Mouse (Mus musculus): ENCODE data around the gene Ppard.
A peak's percentile ranks its signal among the peaks of the same experiment; 100 is the strongest.

Gene Ppard

DNA sequence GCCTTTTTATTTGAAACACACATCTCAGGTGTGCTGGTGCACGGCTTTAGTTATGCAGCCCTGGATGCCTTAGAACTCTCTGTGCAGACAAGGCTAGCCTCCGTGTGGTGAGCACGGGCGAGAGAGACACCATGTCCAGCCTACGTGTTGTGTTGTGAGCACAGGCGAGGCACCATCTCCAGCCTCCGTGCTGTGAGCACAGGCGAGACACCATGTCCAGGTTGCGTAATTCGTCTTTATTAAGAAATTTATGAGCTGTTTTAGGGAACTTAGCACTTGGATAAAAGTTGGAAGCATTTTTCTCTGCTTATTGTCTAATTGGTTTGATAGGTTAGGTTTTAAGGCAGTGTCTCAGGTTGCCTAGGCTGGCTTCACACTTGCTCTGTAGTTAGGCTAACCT, 50.7 kb downstream of the Ppard start:
- no peak for DNase-seq (ENCODE audit: low spot score in 2 of 2)

DNA sequence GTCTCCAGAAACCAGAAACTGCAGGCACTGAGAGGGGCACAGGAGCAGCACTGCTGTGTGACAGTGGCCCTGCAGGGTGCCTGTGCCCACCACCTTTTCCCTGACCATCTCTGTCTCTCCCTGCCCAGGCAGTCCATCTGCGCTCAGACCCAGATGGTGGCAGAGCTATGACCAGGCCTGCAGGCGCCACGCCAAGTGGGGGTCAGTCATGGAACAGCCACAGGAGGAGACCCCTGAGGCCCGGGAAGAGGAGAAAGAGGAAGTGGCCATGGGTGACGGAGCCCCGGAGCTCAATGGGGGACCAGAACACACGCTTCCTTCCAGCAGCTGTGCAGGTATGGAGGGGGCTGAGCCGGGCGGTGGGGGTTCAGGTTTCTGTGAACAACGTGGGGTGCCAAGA, 53.6 kb downstream of the Ppard start:
- no peak for DNase-seq (ENCODE audit: low spot score in 2 of 2)

DNA sequence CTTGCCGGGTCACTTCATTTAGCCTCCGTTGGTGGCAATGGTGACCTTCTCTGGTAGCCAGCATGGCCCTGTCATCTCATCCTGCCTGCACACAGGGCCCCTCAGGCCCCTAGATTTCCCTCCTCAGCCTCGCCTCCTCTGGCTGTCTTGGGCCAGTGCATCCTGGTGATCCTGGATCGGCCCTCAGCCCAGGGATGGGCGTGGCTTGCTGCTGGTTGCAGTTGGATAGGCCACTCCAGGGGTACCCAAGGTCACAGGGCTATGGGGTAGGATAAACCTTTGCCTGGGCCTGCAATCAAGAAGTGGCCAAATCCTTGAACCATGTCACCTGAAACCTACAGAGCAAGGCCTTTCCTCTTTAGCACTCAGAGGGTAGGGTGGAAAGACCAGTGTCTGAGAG, 54.5 kb downstream of the Ppard start:
- DNase-seq (ENCODE audit: low spot score in 2 of 2): no peak

DNA sequence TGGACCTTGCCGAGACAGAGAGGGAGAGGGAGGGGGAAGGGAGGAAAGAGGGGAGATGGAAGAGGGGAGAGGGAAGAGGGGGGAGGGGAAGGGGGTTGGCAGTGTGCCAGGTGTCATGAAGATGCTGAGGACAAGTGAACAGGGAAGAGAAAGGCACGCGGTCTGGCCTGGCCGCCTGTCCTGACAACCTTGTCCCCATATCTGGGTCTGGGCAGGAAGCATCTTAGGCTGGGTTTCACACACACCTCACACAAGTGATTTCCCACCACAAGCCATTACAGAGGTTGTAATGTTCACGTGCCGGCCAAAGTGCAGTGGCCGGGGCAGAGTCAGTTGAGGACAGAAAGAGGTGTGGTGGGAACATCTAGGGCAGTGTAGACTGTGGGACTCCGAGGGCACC, 55.1 kb downstream of the Ppard start:
- DNase-seq (ENCODE audit: low spot score in 2 of 2): no peak

DNA sequence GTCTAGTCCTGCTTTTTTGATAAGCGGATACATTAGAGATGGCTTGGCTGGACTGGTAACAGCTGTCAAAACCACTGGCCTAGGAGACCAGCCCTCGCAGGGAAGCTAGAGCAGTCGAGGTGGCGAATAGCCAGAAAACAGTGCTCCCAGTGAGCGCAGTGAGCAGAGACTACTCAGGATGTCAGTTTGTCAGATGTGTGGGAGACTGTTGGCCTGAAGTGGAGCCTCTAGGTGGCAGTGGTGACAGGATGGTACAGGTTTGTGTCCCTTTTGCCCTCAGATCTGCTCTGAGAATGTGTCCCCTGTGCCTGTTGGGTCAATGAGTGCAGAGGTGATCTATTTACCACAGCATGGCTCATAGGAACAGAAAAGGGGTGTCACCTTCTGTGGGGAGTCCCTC, 55.5 kb downstream of the Ppard start:
- DNase-seq (ENCODE audit: low spot score in 2 of 2): no peak

DNA sequence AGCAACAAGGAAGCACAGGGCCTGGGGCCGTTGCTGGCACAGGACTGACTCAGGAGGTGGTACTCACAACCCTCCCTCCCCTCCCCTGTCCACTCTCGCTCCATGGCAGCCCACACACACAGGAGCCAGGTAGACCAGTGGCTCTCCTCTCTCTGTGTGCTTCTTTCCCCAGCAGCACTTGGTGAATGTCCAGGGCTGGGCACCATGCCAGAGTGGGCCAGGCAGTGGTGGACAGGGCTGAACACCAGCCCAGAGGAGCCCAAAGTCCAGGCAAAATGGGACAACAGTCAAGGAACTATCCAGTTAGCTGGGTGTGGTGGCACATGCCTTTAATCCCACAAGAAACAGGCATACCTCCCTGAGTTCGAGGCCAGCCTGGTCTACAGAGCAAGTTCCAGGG, 57.8 kb downstream of the Ppard start:
- DNase-seq (ENCODE audit: low spot score in 2 of 2): no peak

DNA sequence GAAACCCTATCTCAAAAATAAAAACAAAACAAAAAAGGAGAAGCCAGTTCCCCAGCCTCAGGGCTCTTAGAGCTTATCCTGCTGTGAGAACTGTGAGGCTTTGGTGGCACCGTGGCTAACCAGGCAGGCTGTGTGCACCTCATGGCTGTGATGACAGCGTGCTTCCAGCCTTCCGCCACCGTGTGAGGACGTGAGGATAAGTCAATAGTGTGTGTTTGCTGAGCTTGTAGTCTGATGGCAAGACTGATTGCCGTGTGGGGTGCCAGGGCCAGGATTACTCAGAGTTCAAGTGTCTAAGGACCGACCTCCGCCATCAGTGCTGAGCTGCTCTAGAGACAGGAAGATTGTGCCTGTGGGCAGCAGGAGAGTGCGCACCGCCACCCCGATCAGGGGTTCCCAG, 58.2 kb downstream of the Ppard start:
- no peak for DNase-seq (ENCODE audit: low spot score in 2 of 2)

DNA sequence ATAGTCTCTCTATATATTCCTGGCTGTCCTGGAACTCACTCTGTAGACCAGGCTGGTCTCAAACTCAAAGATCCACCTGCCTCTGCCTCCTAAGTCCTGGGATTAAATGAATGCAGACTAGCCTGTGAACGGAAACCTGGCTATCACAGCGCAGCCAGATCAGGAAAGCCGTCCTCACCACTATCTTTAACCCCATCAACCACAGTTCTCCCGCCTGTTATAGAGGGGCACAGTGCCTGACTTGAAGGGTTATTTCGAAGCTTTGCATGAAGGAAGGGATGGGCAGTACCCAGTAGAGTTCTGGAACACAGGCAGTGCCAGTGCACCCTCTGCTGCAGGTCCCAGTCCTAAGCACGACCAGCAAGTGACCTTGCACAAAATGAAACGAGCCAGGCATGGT, 58.8 kb downstream of the Ppard start:
- DNase-seq (ENCODE audit: low spot score in 2 of 2): no peak

DNA sequence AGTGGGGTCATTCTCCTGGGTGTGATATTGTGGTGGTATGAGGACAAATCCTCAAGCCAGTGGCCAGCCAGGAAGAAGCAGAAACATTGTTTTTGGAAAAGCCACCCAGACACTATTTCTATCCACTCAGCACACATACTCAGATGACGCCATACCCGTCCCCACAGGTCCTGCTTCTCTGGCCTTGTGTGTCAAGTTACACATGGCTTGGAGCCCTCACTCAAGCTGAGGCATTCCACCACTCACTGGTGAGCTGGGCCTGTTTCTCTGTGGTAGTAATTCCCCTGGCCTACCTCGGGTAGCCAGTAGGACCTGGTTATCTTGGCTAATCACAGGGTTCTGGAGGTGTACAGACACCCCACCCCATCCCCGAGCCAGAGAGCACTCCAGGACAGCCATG, 61.2 kb downstream of the Ppard start:
- no peak for DNase-seq (ENCODE audit: low spot score in 2 of 2)

DNA sequence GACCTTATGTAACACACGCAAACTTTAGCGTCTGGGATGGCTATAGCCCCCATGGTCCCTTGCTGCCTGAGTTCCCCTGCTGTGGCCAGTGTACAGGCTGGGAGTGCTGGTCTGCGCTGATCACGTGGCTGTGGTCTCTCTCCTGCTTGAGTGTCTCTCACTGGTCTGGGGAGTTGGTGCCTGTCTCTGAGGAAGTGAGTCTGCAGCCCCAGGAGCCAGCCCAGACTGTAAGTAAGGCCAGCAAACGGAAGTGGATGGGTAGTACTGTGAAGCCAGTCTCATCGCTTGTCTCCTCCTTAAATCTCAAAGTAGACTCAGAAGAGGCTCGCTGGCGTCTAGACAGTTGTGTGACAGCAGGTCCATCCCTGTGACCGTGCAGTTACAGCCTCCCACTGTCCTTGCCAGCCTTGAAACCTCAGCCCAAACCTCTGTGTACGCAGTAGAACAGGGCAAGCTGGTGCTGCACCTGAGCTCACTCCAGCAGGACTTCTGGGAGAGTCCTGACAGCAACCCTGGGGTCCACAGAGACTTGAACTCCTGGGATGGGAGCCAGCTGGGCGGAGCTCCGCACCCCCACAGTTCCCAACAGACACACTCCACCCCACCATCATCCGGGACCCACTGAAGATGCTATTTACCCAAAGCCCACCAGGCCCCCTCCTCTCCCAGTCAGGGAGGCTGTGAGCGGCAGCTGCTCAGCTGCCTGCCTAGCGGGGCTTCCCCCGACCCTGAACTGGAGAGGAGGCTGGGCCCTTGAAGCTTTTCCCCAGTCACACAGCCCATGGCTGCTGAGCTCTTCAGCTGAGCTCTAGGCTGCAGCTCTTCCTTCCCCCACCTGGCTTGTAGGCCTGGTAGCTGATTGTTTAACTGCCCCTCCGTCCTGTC, 62.2 kb downstream of the Ppard start:
- DNase-seq (ENCODE audit: low spot score in 2 of 2): peak in 1 of 2 experiments; percentile 53

DNA sequence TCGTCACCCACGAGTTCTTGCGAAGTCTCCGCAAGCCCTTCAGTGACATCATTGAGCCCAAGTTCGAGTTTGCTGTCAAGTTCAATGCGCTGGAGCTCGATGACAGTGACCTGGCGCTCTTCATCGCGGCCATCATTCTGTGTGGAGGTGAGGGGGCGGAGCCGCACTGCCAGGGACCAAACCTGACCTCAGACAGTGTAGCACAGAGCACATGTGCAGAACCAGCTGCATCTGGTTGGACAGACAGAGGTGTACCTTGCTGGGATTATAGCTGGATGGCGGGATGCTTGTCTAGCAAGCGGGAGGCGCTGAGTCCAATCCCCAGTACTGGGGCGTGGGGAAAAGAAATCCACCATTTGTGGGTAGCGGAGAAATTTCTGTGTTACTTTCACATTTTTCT, 66.4 kb downstream of the Ppard start:
- no peak for DNase-seq (ENCODE audit: low spot score in 2 of 2)

DNA sequence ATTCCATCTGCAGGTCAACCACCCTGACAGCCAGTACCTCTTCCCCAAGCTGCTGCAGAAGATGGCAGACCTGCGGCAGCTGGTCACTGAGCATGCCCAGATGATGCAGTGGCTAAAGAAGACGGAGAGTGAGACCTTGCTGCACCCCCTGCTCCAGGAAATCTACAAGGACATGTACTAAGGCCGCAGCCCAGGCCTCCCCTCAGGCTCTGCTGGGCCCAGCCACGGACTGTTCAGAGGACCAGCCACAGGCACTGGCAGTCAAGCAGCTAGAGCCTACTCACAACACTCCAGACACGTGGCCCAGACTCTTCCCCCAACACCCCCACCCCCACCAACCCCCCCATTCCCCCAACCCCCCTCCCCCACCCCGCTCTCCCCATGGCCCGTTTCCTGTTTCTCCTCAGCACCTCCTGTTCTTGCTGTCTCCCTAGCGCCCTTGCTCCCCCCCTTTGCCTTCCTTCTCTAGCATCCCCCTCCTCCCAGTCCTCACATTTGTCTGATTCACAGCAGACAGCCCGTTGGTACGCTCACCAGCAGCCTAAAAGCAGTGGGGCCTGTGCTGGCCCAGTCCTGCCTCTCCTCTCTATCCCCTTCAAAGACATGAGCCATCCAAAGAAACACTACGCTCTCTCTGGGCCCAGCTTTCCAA, 67.3 kb downstream of the Ppard start:
- DNase-seq (ENCODE audit: low spot score in 2 of 2): no peak

DNA sequence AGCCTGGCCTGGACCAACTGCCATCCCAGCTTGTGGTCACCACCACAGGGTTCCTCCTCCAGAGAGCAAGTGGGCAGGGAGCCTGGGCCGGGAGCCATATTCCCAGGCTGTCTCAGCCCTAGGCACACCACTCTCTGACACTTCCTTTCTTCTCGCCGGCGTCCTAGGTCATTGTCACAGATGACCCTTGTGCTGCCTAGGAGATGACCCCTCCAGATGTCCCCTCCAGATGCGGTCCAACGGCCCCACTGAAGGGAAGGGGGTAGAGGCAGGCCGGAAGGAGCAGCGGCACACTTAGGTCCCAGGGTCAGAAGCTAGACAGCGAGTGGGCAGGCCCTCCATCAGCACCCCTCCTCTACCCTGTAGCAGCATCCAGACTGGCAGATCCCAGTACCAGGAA, 67.8 kb downstream of the Ppard start:
- DNase-seq (ENCODE audit: low spot score in 2 of 2): no peak

DNA sequence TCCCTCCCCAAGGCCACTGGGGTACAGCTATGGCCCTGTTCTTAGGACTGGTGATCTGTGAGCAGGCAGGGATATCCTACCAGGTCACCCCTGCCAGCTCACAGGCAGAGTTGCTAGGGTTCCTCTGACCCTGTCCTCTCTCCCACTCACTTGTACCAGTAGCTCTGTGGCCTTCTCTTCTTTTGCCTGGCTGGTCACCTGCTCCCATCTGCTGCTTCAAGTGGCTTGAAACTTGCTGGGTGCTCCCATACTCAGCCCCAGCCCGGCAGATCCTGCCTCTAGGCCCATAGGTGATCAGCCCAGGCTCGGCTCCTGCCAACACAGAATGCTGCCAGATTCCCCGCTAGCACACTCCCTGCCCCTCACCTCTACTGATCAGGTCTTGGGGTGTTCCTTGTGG, 68.3 kb downstream of the Ppard start:
- DNase-seq (ENCODE audit: low spot score in 2 of 2): no peak

DNA sequence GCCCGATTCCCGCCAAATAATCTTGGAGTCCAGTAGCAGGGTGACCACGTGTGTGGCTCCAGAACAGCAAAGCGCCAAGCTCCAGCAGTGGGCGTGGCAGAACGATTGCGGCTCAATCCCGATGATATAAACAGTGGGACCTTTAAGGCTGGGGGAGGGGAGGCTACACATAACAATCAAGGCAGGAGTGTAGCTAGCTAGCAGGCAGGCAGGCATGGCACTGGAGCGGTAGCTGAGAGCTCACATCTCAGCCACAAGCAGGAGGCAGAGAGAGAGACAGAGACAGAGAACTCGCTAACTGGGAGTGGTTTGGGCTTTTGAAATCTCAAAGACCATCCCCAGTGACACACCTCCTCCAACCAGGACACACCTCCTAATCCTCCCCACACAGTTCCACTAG, 72.7 kb downstream of the Ppard start:
- DNase-seq (ENCODE audit: low spot score in 2 of 2): no peak

DNA sequence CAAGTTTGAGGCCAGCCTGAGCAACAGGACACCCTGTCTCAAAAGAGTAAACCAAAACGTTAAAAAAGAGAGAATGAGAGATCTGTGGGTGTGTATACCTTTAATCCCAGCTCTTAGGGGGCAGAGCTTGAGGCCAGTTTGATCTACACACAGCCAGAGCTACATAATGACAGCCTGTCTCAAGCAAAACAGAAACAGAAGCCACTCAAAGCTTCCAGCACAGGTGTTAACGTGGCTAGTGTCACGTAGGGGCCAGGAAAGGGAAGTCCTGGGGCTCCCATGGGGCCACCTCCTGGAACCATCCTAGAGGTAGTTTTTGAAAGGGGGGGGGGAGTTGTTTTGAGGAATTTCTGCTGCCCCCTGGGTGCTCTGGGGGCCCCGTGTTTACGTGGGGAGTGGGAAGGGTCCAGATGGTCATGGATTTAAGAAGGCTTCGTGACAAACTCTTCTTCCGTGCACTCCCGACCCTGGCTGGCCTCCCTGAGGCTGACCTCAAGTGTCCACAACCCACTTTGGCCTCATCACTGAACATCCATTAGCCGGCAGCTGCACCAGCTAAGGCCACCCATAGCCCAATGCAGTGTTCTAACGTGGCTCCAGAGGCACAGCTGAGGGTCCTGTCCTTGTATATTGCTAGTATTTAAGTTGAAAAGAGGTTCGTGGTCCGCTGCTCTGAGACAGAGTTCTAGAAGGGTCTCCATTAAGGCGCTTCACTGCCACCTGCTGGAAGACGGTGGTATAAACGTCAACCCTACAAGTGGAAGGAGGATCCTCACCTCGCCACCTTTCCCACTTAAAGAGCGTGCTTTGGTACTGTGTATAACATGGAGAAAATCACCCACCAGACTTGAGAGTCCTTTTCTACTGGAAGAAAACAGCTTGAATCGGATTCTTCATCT, 76.0 kb downstream of the Ppard start:
- DNase-seq (ENCODE audit: low spot score in 2 of 2): peak; percentile 72 to 91

DNA sequence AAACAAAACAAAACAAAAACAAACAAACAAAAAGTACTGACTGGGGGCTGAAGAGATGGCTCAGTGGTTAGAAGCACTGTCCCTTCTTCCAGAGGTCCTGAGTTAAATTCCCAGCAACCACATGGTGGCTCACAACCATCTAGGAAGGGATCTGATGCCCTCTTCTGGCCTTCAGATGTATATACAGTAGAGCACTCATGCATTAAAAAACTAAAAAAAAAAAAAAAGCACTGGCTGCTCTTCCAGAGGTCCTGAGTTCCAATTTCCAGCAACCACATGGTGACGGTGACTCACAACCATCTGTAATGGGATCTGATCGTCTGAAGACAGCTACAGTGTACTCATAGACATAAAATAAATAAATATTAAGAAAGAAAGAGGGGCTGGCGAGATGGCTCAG, 78.3 kb downstream of the Ppard start:
- DNase-seq (ENCODE audit: low spot score in 2 of 2): no peak

DNA sequence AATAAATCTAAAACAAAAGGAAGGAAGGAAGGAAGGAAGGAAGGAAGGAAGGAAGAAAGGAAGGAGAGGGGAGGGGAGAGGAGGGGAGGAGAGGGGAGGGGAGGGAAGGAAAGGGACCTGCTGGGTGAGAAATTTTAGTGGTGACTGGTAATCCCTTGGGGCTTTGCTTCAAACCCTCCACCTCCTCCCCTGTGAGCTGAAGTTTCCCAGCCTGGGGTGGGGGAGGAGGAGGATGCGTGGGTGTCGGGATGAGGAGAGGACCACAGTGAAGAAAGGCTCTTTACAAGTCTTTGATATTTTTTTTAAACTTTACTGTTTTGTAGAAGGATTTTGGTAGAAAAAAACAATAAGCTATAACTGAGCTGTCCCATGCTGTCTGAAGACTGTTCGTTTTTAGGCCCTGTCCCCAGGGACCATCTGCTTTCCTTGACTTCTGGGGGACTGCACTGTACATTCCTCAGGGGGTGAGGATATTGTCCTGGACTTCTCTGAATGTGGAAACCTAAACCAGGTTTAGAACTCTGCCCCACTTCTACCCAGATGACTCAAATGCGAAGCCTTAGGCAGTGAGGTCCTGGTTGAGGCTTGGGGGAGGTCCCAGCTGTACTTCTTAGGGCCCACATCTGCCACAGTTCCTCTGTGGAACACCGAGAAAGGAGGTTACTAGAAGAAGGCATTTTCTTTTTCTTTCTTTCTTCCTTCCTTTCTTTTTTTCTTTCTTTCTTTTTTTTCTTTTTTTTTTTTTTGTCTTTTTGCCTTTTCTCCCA, 79.0 kb downstream of the Ppard start:
- DNase-seq (ENCODE audit: low spot score in 2 of 2): no peak

DNA sequence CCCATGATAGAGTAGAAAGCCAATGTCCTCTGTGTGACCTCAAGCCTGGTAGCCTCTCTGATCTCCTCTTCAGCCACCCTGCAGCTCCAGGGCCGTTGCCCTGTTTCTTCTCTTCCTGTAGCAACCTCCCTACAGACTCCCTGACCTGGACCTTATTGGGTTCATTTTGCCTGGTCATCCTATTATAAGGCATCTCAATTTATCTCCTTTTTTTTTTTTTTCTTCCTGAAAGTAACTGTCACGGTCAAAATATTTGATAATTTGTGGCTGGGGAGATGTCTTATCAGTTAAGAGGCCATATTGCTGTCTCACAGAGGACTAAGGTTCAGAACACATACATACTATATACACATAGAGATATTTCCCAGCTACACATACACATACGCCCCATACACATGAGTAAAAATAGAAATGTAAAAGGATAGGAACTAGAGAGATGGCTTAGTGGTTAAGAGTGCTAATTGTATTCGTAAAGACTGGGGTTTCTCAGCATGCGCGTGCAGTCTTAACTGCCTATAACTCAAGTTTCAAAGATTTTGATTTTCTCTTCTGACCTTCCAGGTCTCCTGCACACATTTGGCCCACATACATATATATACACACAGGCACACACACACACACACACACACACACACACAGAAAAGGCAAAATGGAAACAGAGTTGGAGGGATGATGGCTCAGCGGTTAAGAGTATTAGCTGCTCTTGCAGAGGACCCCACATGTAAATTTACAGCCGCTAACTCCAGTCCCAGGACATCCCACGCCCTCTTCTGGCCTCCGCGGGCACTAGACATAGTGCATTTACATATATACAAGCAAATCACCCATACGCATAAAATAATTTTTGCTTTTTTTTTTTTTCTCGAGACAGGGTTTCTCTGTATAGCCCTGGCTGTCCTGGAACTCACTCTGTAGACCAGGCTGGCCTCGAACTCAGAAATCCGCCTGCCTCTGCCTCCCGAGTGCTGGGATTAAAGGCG, 80.0 kb downstream of the Ppard start:
- DNase-seq (ENCODE audit: low spot score in 2 of 2): no peak

DNA sequence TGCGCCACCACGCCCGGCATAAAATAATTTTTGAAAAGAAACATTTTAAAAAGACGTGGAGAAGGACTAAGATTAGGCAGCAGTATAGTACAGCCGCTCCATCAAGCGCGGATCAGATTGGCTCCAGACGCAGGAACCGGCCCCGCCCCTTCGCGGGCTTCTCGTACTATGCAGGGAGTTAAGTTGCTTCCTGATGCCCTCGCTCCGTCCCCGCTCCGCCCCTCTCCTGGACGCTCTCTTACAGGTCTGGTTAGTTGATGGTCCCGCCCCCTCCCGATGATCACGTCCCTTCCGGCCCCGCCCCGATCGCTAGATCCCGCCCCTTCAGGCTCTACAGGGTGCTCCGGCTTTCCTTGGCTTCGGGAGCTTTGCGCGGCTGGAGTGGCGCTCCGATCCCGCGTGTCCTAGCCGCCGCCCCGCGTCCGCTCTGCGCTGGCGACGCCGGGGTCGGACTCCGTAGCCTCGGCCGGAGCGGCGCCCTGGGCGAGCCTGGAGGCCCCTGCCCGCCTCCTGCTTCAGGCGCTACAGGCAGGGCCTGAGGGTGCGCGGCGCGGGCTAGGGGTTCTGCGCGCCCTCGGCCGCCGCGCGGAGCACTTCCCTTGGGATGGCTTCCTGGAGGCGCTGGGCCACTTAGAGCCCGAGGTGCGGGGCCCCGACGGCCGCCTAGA, 80.8 kb downstream of the Ppard start, which contains the start of gene Fance:
TSS of gene Fance (plus strand) at position 308 of the 668 bp plus-strand sequence.
- peak; percentile 94 to 95 for DNase-seq (ENCODE audit: low spot score in 2 of 2)

All from heart, adult 9 months (tissue).